Mouse (Mus musculus) thymus, adult 2 months (tissue): ENCODE measurements around the gene Cyth2.

ENCODE experiments used
- CTCF ChIP-seq: fragments of 200-500 bp; IDR thresholded peaks from 2 replicates; pipeline ENCODE4 v1.5.1; 2012; ENCODE audit warnings: mild to moderate bottlenecking, control low read depth, low read length, moderate library complexity, borderline replicate concordance; ENCODE audit not compliant: control insufficient read depth, poor library complexity, insufficient read depth; ENCODE audit errors: extremely low read depth
- POLR2A ChIP-seq: fragments of 200-500 bp; IDR thresholded peaks from 2 replicates; pipeline ENCODE4 v1.6.1; 2012; ENCODE audit warnings: mild to moderate bottlenecking, low read length, control low read depth, moderate library complexity; ENCODE audit not compliant: control insufficient read depth, poor library complexity, insufficient read depth; ENCODE audit errors: extremely low read depth

DNA sequence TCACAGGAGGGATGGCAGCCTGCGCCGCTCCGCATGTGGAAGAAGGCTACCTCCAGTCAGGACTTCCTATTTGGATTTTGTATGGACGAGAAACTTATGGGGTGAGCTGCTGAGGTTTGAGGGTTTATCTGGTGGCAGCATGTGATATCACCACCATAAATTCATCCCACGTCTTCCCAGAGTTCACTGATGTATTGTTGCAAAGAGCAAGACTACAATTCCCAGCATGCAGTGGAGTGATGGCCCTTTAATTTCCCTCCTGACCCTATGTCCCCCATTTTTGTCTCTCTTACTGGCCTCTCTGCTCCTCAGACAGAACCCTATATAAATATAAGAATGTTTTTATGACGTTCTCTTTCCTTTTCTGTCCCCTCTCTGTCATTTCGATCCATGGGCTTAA lies 48.4 kb upstream of the Cyth2 start:
- TF ChIP-seq CTCF (no peak), POLR2A (no peak)
